Mouse (Mus musculus): ENCODE data around the gene Lsg1. TPM values are rescaled to one million over a fixed set of nuclear protein-coding genes. Genes with fewer than 3 reads are reported as not detected.
A peak's percentile ranks its signal among the peaks of the same experiment; 100 is the strongest.

Lsg1 gene
- polyA plus RNA-seq, 1 experiment = 21.1 TPM

DNA sequence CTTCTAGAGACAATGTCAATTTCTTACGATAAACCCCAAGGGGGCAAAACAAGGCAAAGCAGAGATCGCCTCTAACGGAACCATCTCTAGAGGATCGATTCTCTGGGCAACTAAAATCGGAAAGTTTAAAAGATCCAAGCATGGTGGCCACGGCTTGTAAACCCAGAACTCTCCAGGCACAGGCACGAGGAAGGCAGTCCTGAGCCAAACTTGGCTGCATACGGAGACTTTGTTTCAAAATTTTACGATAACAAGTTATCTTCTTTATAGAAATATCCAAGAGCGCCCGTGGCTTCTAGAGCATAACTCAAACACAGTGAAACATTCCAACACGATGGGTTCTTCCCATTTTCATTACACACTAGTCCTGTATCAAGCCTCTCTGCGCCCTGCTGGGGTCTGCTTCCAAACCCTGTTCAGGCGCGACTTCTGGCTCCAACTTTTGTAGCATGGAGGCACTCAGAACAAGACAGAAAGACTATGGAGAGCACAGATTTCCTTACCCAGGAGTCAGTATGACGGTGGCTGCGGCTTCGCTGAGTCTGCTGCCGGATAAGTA, 378 bp downstream of the Lsg1 start:
- peak overlapping the region; percentile 69 for H3K27ac ChIP-seq (ENCODE audit: insufficient read depth, low read depth, low read length)
- H3K4me3 ChIP-seq (ENCODE audit: insufficient read depth, low read length) = peak overlapping the region; percentile 96
- TF ChIP-seq CTCF (IDR thresholded peaks at IDR 0.05; ENCODE audit: low read depth, low read length) (no peak), POLR2A (IDR thresholded peaks at IDR 0.05; ENCODE audit: borderline replicate concordance, low read depth, low read length) (0 out of 2 replicates have a peak, but pooled peaks have one; percentile 37)
- H3K4me1 ChIP-seq (ENCODE audit: control insufficient read depth, insufficient read depth, low read length) = peaks cover 8% of the 10 kb centered on the region

DNA sequence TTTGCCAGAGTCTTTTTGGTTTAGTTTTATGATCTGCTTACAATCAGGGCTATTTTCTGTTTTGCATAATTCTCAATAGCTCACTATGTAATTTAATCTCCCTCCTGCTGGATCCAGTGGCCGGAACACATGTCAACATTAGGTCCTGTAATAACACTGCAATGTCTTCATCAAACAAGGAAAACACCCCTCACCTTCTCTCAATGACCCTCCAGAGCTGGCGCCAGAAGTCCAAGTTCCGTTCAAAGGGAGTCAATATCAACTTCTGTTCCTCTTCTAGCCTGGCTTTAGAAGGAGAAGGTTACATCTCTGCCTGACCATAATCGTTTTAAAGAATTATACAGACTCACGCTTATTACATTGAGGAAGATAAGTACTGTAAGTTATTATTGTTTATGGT, 6.6 kb downstream of the Lsg1 start:
- Histone ChIP-seq H3K4me3 (ENCODE audit: insufficient read depth, low read length) (no peak overlapping the region), H3K27ac (ENCODE audit: insufficient read depth, low read depth, low read length) (no peak overlapping the region), H3K4me1 (ENCODE audit: control insufficient read depth, insufficient read depth, low read length) (no peaks in the 10 kb centered on the region; the same call in 1 of the 2 replicates)
- TF ChIP-seq POLR2A (IDR thresholded peaks at IDR 0.05; ENCODE audit: borderline replicate concordance, low read depth, low read length) (no peak), CTCF (IDR thresholded peaks at IDR 0.05; ENCODE audit: low read depth, low read length) (no peak)

- Histone ChIP-seq H3K27ac (ENCODE audit: insufficient read depth, low read depth, low read length) (no peak overlapping the region), H3K4me1 (ENCODE audit: control insufficient read depth, insufficient read depth, low read length) (no peaks in the 10 kb centered on the region), H3K4me3 (ENCODE audit: insufficient read depth, low read length) (no peak overlapping the region)
- TF ChIP-seq CTCF (IDR thresholded peaks at IDR 0.05; ENCODE audit: low read depth, low read length) (no peak), POLR2A (IDR thresholded peaks at IDR 0.05; ENCODE audit: borderline replicate concordance, low read depth, low read length) (no peak)
These were observed 11.0 kb downstream of the Lsg1 start for GRCm38 (mm10) chr16:30576392-30576791.

- H3K4me3 ChIP-seq (ENCODE audit: insufficient read depth, low read length) = no peak overlapping the region
- no peaks in the 10 kb centered on the region for H3K4me1 ChIP-seq (ENCODE audit: control insufficient read depth, insufficient read depth, low read length)
- no peak overlapping the region for H3K27ac ChIP-seq (ENCODE audit: insufficient read depth, low read depth, low read length)
- no peak for TF ChIP-seq CTCF (IDR thresholded peaks at IDR 0.05; ENCODE audit: low read depth, low read length)
- no peak for TF ChIP-seq POLR2A (IDR thresholded peaks at IDR 0.05; ENCODE audit: borderline replicate concordance, low read depth, low read length)
These were observed 11.6 kb downstream of the Lsg1 start for GRCm38 (mm10) chr16:30575815-30576214.

- H3K4me1 ChIP-seq (ENCODE audit: control insufficient read depth, insufficient read depth, low read length) = no peaks in the 10 kb centered on the region
- no peak for TF ChIP-seq POLR2A (IDR thresholded peaks at IDR 0.05; ENCODE audit: borderline replicate concordance, low read depth, low read length)
- no peak for TF ChIP-seq CTCF (IDR thresholded peaks at IDR 0.05; ENCODE audit: low read depth, low read length)
- H3K4me3 ChIP-seq (ENCODE audit: insufficient read depth, low read length) = no peak overlapping the region
- H3K27ac ChIP-seq (ENCODE audit: insufficient read depth, low read depth, low read length) = no peak overlapping the region
These were observed 15.2 kb downstream of the Lsg1 start for GRCm38 (mm10) chr16:30572239-30572638.

DNA sequence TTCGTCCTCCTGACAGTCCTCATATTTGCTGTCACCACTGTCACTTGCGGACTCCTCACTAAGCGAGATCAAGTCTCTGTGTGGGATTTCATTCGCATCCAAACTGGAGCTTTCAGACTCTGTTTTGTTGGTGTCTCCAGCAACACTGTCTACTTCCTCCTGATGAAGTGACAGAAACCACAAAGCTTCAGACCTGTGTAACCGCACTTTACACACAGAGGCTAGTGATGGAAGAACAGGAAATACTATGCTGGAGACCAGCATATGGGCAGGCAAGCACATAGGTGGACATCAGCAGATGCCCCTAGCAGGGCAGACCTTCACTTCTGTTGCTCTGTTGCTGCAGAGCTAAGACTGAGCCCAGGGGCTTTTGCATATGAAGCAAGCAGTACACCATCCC, 16.0 kb downstream of the Lsg1 start:
- TF ChIP-seq CTCF (IDR thresholded peaks at IDR 0.05; ENCODE audit: low read depth, low read length) (no peak), POLR2A (IDR thresholded peaks at IDR 0.05; ENCODE audit: borderline replicate concordance, low read depth, low read length) (no peak)
- Histone ChIP-seq H3K4me1 (ENCODE audit: control insufficient read depth, insufficient read depth, low read length) (no peaks in the 10 kb centered on the region), H3K27ac (ENCODE audit: insufficient read depth, low read depth, low read length) (no peak overlapping the region), H3K4me3 (ENCODE audit: insufficient read depth, low read length) (no peak overlapping the region)

DNA sequence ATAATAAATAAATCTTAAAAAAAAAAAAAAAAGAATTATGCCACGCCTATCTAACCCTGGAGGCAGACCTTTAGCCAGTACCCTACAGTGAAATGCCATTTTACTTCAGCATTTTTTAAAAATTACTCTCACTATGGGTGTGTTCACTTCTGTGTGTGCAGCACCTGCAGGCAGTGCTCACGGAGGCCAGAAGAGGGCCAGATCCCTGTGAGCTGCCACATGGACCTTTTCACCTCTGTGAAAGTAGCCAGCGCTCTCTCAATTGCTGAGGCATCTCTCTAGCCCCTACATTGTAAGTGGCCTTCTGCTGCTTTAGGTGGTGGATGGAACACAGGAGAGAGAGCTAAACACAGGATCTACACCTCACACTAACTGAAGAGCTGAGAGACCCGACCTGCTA, 17.2 kb downstream of the Lsg1 start:
- TF ChIP-seq POLR2A (IDR thresholded peaks at IDR 0.05; ENCODE audit: borderline replicate concordance, low read depth, low read length) = no peak
- no peak for TF ChIP-seq CTCF (IDR thresholded peaks at IDR 0.05; ENCODE audit: low read depth, low read length)
- Histone ChIP-seq H3K4me1 (ENCODE audit: control insufficient read depth, insufficient read depth, low read length) (no peaks in the 10 kb centered on the region), H3K4me3 (ENCODE audit: insufficient read depth, low read length) (no peak overlapping the region), H3K27ac (ENCODE audit: insufficient read depth, low read depth, low read length) (no peak overlapping the region)

GRCm38 (mm10) chr16:30565631-30566030, 21.8 kb downstream of the Lsg1 start:
- TF ChIP-seq CTCF (IDR thresholded peaks at IDR 0.05; ENCODE audit: low read depth, low read length) = no peak
- no peak for TF ChIP-seq POLR2A (IDR thresholded peaks at IDR 0.05; ENCODE audit: borderline replicate concordance, low read depth, low read length)
- H3K4me3 ChIP-seq (ENCODE audit: insufficient read depth, low read length) = no peak overlapping the region
- H3K4me1 ChIP-seq (ENCODE audit: control insufficient read depth, insufficient read depth, low read length) = no peaks in the 10 kb centered on the region
- no peak overlapping the region for H3K27ac ChIP-seq (ENCODE audit: insufficient read depth, low read depth, low read length)

GRCm38 (mm10) chr16:30560601-30561000, 26.8 kb downstream of the Lsg1 start:
- Histone ChIP-seq H3K4me3 (ENCODE audit: insufficient read depth, low read length) (no peak overlapping the region), H3K4me1 (ENCODE audit: control insufficient read depth, insufficient read depth, low read length) (no peaks in the 10 kb centered on the region), H3K27ac (ENCODE audit: insufficient read depth, low read depth, low read length) (no peak overlapping the region)
- no peak for TF ChIP-seq POLR2A (IDR thresholded peaks at IDR 0.05; ENCODE audit: borderline replicate concordance, low read depth, low read length)
- no peak for TF ChIP-seq CTCF (IDR thresholded peaks at IDR 0.05; ENCODE audit: low read depth, low read length)

DNA sequence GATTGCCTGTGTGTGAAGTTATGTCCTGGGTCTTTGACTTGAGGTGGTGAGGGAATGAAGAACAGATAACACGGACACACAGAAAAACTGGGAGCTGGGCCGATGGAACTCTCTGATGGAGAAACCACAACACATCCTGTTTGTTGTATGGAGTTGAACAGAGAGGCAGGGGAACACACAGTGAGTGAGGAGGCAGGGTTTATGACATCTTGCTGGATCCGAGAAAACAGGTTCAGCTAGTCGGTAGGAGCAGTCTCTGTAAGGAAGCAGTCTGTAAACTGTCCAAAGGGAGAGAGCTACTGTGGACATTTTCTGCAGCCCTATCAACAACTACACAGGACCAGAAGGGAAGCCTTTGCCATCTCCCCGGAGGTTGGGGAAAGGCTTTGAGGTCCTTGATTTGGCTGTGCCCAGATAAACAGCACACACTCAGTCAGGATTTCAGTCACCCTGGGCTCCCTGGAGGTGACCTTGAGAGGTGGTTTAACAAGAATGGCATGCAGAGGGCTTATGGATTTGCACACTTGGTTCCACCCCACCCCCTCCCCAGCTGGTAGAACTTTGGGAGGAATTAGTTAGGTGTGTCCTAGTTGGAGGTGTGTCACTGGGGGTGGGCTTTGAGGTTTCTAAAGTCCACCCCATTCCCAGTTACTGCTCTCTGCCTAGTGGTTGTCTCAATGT, 27.9 kb downstream of the Lsg1 start:
- TF ChIP-seq CTCF (IDR thresholded peaks at IDR 0.05; ENCODE audit: low read depth, low read length) = no peak
- no peak for TF ChIP-seq POLR2A (IDR thresholded peaks at IDR 0.05; ENCODE audit: borderline replicate concordance, low read depth, low read length)
- H3K27ac ChIP-seq (ENCODE audit: insufficient read depth, low read depth, low read length) = no peak overlapping the region
- H3K4me3 ChIP-seq (ENCODE audit: insufficient read depth, low read length) = no peak overlapping the region
- no peaks in the 10 kb centered on the region for H3K4me1 ChIP-seq (ENCODE audit: control insufficient read depth, insufficient read depth, low read length)

All from bone marrow macrophage, adult 2 months (primary cell).